In genomic region chr8:119606224-119606623, GRCm38 (mm10) we compare ENCODE assay signal across 17 mouse cellular contexts. TPM values are rescaled to one million over a fixed set of nuclear protein-coding genes. Genes with fewer than 3 reads are reported as not detected.
DNase-seq lines count a peak whose midpoint lies in the region; ATAC-seq and TF ChIP-seq lines count a peak whose summit lies in the region.
"Had no signal": no experiment of that assay in that cellular context is flagged by ENCODE, and none has a peak within 500 bp of the region (broad histone marks: within the 10 kb centered on the region; RNA-seq: fewer than 3 reads in every experiment).

No protein-coding gene starts in this region.

- H3K4me3 ChIP-seq in layer of hippocampus, adult 2 months: no peak overlapping the region
- H3K4me3 ChIP-seq: erythroblast, embryonic 14.5 days; heart, embryonic 10.5 days; hindbrain, embryonic 12.5 days; liver, embryonic 13.5 days; neural tube, embryonic 12.5 days had no signal

- ATAC-seq in monocyte, adult 5-6 weeks (replicated peaks; ENCODE audit: insufficient number of reproducible peaks, low FRiP score, low TSS enrichment, poor library complexity, severe bottlenecking): no peak

- TF ChIP-seq CTCF in layer of hippocampus, adult 2 months (conservative IDR thresholded peaks at IDR 0.05): peak; percentile 64

- DNase-seq in layer of hippocampus, adult 2 months (ENCODE audit: low spot score in 2 of 2): no peak
- DNase-seq in layer of hippocampus, adult 8-10 months (ENCODE audit: low spot score in 2 of 2): no peak
- DNase-seq in thymus, postnatal 14 days: peak; percentile 27
- no peak for DNase-seq in thymus, postnatal 10 days (ENCODE audit: low spot score in 2 of 2)
- peak; percentile 24 for DNase-seq in MEL-GATA-1-ER (ENCODE audit: extremely low read depth, low read depth)
- DNase-seq in adrenal gland, adult 2 months: no peak
- DNase-seq: adrenal gland, postnatal 36 days; cerebellum, adult 11-12 months; embryo, embryonic 11 days; kidney, postnatal 10 days; liver, embryonic 13.5 days; right cerebral cortex, adult 18-20 months had no signal

- no peak overlapping the region for H3K27ac ChIP-seq in layer of hippocampus, adult 2 months
- H3K27ac ChIP-seq: heart, embryonic 10.5 days; hindbrain, embryonic 12.5 days; liver, embryonic 13.5 days; neural tube, embryonic 12.5 days had no signal

RNA-seq across cellular contexts. Expression of gene Taf1c, which starts 1.2 kb away (rescaled TPM):
- total RNA-seq in layer of hippocampus, adult 2 months (2021): 10 to 100 TPM; 10.8 to 11.1 TPM
- total RNA-seq in layer of hippocampus, adult 8-10 months (2022): 10 to 100 TPM; 10.7 to 11.8 (median 11.5) TPM
- total RNA-seq in monocyte, adult 5-6 weeks (2017): 4.6 to 8.2 TPM (median 6.0 TPM) in 3 replicates
- total RNA-seq in adrenal gland, adult 2 months (2021): 10 to 100 TPM; 10.7 to 12.5 TPM
- polyA plus RNA-seq in adrenal gland, adult 2 months (2012; rRNA removed): 41.3 and 46.2 TPM in 2 replicates

RNA-seq across cellular contexts. Expression of gene Adad2, which starts 6.3 kb away (rescaled TPM):
- under 1 TPM; 0.47 to 0.87 TPM for total RNA-seq in layer of hippocampus, adult 2 months (2021)
- total RNA-seq in layer of hippocampus, adult 8-10 months (2022): 1 to 10 TPM in 2 of 4 experiments, under 1 TPM in 2; 0.33 to 1.1 (median 0.71) TPM
- total RNA-seq in monocyte, adult 5-6 weeks (2017): not detected in 3 replicates
- not detected for total RNA-seq in adrenal gland, adult 2 months (2021)
- polyA plus RNA-seq in adrenal gland, adult 2 months (2012; rRNA removed): not detected in 2 replicates
- total RNA-seq: adrenal gland, postnatal 36 days had no signal
- polyA plus RNA-seq: erythroblast, embryonic 14.5 days; heart, embryonic 10.5 days; liver, embryonic 13.5 days had no signal

RNA-seq across cellular contexts. Expression of gene Kcng4, which starts 29.3 kb away (rescaled TPM):
- total RNA-seq in layer of hippocampus, adult 2 months (2021): 1 to 10 TPM; 2.6 to 3.1 TPM
- 1 to 10 TPM; 1.7 to 3.8 (median 2.8) TPM for total RNA-seq in layer of hippocampus, adult 8-10 months (2022)
- not detected in 3 replicates for total RNA-seq in monocyte, adult 5-6 weeks (2017)
- total RNA-seq in adrenal gland, adult 2 months (2021): under 1 TPM; 0.45 to 0.66 TPM
- polyA plus RNA-seq in adrenal gland, adult 2 months (2012; rRNA removed): 1.2 and 1.6 TPM in 2 replicates
- polyA plus RNA-seq: erythroblast, embryonic 14.5 days; heart, embryonic 10.5 days; hindbrain, embryonic 12.5 days; liver, embryonic 13.5 days had no signal

RNA-seq across cellular contexts. Expression of gene Dnaaf1, which starts 31.2 kb away (rescaled TPM):
- under 1 TPM; 0.32 to 0.38 TPM for total RNA-seq in layer of hippocampus, adult 2 months (2021)
- total RNA-seq in layer of hippocampus, adult 8-10 months (2022): under 1 TPM; 0.13 to 0.43 (median 0.17) TPM
- 1.3 TPM in 1 of 3 replicates, not detected in the others for total RNA-seq in monocyte, adult 5-6 weeks (2017)
- total RNA-seq in adrenal gland, adult 2 months (2021): under 1 TPM in 1 of 2 experiments, not detected in 1; 0.09 TPM
- not detected in 2 replicates for polyA plus RNA-seq in adrenal gland, adult 2 months (2012; rRNA removed)
- polyA plus RNA-seq: erythroblast, embryonic 14.5 days had no signal

RNA-seq across cellular contexts. Expression of gene Hsdl1, which starts 31.2 kb away (rescaled TPM):
- 10 to 100 TPM; 43.9 to 51.2 TPM for total RNA-seq in layer of hippocampus, adult 2 months (2021)
- total RNA-seq in layer of hippocampus, adult 8-10 months (2022): 10 to 100 TPM; 43.8 to 51.8 (median 49.7) TPM
- 25.5 to 34.2 TPM (median 27.4 TPM) in 3 replicates for total RNA-seq in monocyte, adult 5-6 weeks (2017)
- 10 to 100 TPM; 38.7 to 39.3 TPM for total RNA-seq in adrenal gland, adult 2 months (2021)
- 22.8 and 24.1 TPM in 2 replicates for polyA plus RNA-seq in adrenal gland, adult 2 months (2012; rRNA removed)

Comparison
In these comparisons a context has a peak if more than half of its experiments do, and no peak if none do; other contexts are left out.
1. DNase-seq: peak in thymus, postnatal 14 days (single experiment) and MEL-GATA-1-ER (single experiment); none in layer of hippocampus, adult 2 months (0 of 2), layer of hippocampus, adult 8-10 months (0 of 2), thymus, postnatal 10 days (0 of 2) and adrenal gland, adult 2 months (single experiment).